Mouse (Mus musculus) intestine, postnatal 0 days (tissue): Measurements from ENCODE around the gene Gna11. TPM values are rescaled to one million over a fixed set of nuclear protein-coding genes. Genes with fewer than 3 reads are reported as not detected.

ENCODE experiments used
- ATAC-seq: fragments of 200-750 bp; cut with Nextera tagmentation; 2 replicates; pipeline ENCODE4 v1.8.0; 2017; ENCODE audit warnings: mild to moderate bottlenecking, moderate TSS enrichment, moderate library complexity
- H3K27ac ChIP-seq: fragments of 300-500 bp; sonication (generic); 2 replicates; pipeline ENCODE4 v1.5.1; 2014; ENCODE audit warnings: mild to moderate bottlenecking, low read depth, low read length, moderate library complexity
- H3K27me3 ChIP-seq: fragments of 300-500 bp; sonication (generic); replicated peaks from 2 replicates; pipeline ENCODE4 v1.6.1; 2014; ENCODE audit warnings: low read length, mixed read lengths; ENCODE audit not compliant: control insufficient read depth, insufficient read depth
- H3K36me3 ChIP-seq: fragments of 300-500 bp; sonication (generic); 2 replicates; pipeline ENCODE4 v1.6.1; 2014; ENCODE audit warnings: mild to moderate bottlenecking, moderate library complexity; ENCODE audit not compliant: control insufficient read depth, insufficient read depth
- H3K4me1 ChIP-seq: fragments of 300-500 bp; sonication (generic); replicated peaks from 2 replicates; pipeline ENCODE4 v1.6.1; 2014; ENCODE audit warnings: antibody characterized with exemption, low read length, mixed read lengths; ENCODE audit not compliant: control insufficient read depth, insufficient read depth
- H3K4me2 ChIP-seq: fragments of 300-500 bp; sonication (generic); replicated peaks from 2 replicates; pipeline ENCODE4 v1.6.1; 2014; ENCODE audit warnings: low read depth, mild to moderate bottlenecking, moderate library complexity
- H3K4me3 ChIP-seq: fragments of 300-500 bp; sonication (generic); 2 replicates; pipeline ENCODE4 v1.5.1; 2014; ENCODE audit warnings: low read depth, low read length
- H3K9ac ChIP-seq: fragments of 300-500 bp; sonication (generic); 2 replicates; pipeline ENCODE4 v1.6.1; 2014; ENCODE audit warnings: mild to moderate bottlenecking, low read depth, low read length
- H3K9me3 ChIP-seq: fragments of 300-500 bp; sonication (generic); 2 replicates; pipeline ENCODE4 v1.6.1; 2016; ENCODE audit warnings: mixed run types; ENCODE audit not compliant: control insufficient read depth
- CTCF ChIP-seq: sonication (generic); IDR thresholded peaks from 2 replicates; pipeline ENCODE4 v1.5.1; 2016; ENCODE audit warnings: low read depth, mild to moderate bottlenecking, control low read depth, antibody characterized with exemption, moderate library complexity
- WGBS: fragments of 180-500 bp; shearing (Covaris S2); extraction: QIAGEN DNeasy Blood & Tissue Kit; methylation state at CpG from one replicate; pipeline ENCODE4 v1.1.7; 2014; 5-methylcytosine and 5-hydroxymethylcytosine counted together
- polyA plus RNA-seq: library from polyadenylated mRNA; unstranded; fragments of >200 nt; fragmentation: Nextera tagmentation; extraction: Ambion mirVana; gene quantifications from 2 replicates; pipeline ENCODE4 v1.2.1, GENCODE M21; 2015

Gene Gna11
- polyA plus RNA-seq, 1 experiment from 2014 or later: 188 TPM

- Histone ChIP-seq H3K4me2 (peak overlapping the region; percentile 88), H3K27me3 (no peaks in the 10 kb centered on the region), H3K4me1 (peaks cover 21% of the 10 kb centered on the region), H3K36me3 (peaks cover 37% of the 10 kb centered on the region), H3K4me3 (peak overlapping the region; percentile 80), H3K27ac (peak overlapping the region; percentile 55), H3K9ac (peak overlapping the region; percentile 84), H3K9me3 (no peaks in the 10 kb centered on the region)
- ATAC-seq: no peak
- TF ChIP-seq CTCF: no peak
- 51% methylated on average over 6 of the region's 6 CpGs for WGBS
These were observed 49.8 kb downstream of the Gna11 start for GRCm38 (mm10) chr10:81495151-81495550.

GRCm38 (mm10) chr10:81494260-81495041 lies 50.5 kb downstream of the Gna11 start:
- 45% methylated on average over 11 of the region's 11 CpGs for WGBS
- no peaks in the 10 kb centered on the region for H3K9me3 ChIP-seq
- peak overlapping the region; percentile 84; the same call in 1 of the 2 replicates for H3K9ac ChIP-seq
- H3K4me3 ChIP-seq: peak overlapping the region; percentile 80; the same call in 1 of the 2 replicates
- no peaks in the 10 kb centered on the region for H3K27me3 ChIP-seq
- no peak for TF ChIP-seq CTCF
- peak overlapping the region; percentile 88 for H3K4me2 ChIP-seq
- H3K4me1 ChIP-seq: peaks cover 21% of the 10 kb centered on the region
- peak overlapping the region; percentile 73 for H3K27ac ChIP-seq
- peaks cover 44% of the 10 kb centered on the region for H3K36me3 ChIP-seq
- ATAC-seq: peak; percentile 34

- peak; percentile 68 for TF ChIP-seq CTCF
- H3K36me3 ChIP-seq: peaks cover 51% of the 10 kb centered on the region
- H3K4me1 ChIP-seq: peaks cover 21% of the 10 kb centered on the region
- 74% methylated on average over 8 of the region's 8 CpGs for WGBS
- ATAC-seq: no peak
- H3K9me3 ChIP-seq: no peaks in the 10 kb centered on the region
- H3K4me3 ChIP-seq: no peak overlapping the region
- no peaks in the 10 kb centered on the region for H3K27me3 ChIP-seq
- H3K27ac ChIP-seq: peak overlapping the region; percentile 73
- 0 out of 2 replicates have a peak overlapping the region, but pooled peaks have one; percentile 17 for H3K9ac ChIP-seq
- H3K4me2 ChIP-seq: peak overlapping the region; percentile 88
These were observed 51.3 kb downstream of the Gna11 start for GRCm38 (mm10) chr10:81493601-81494220.

- peaks cover 61% of the 10 kb centered on the region for H3K36me3 ChIP-seq
- no peak overlapping the region; the same call in 1 of the 2 replicates for H3K27ac ChIP-seq
- peaks cover 21% of the 10 kb centered on the region for H3K4me1 ChIP-seq
- no peak for TF ChIP-seq CTCF
- no peak overlapping the region for H3K4me2 ChIP-seq
- no peaks in the 10 kb centered on the region for H3K27me3 ChIP-seq
- ATAC-seq: no peak
- no peak overlapping the region for H3K4me3 ChIP-seq
- H3K9ac ChIP-seq: no peak overlapping the region
- WGBS: 90% methylated on average over 11 of the region's 11 CpGs
- H3K9me3 ChIP-seq: no peaks in the 10 kb centered on the region
These were observed 52.3 kb downstream of the Gna11 start for GRCm38 (mm10) chr10:81492606-81493240.

- ATAC-seq: no peak
- Histone ChIP-seq H3K4me3 (no peak overlapping the region), H3K27ac (peak overlapping the region; percentile 35), H3K4me2 (no peak overlapping the region), H3K9ac (no peak overlapping the region), H3K36me3 (peaks cover 78% of the 10 kb centered on the region), H3K27me3 (no peaks in the 10 kb centered on the region), H3K4me1 (peaks cover 15% of the 10 kb centered on the region; the same call in 1 of the 2 replicates), H3K9me3 (no peaks in the 10 kb centered on the region)
- WGBS: 87% methylated on average over 9 of the region's 9 CpGs
- TF ChIP-seq CTCF: no peak
These were observed 54.0 kb downstream of the Gna11 start for GRCm38 (mm10) chr10:81491018-81491417.

- ATAC-seq: no peak
- Histone ChIP-seq H3K4me3 (no peak overlapping the region), H3K4me1 (peaks cover 8% of the 10 kb centered on the region; the same call in 1 of the 2 replicates), H3K27ac (no peak overlapping the region), H3K9me3 (no peaks in the 10 kb centered on the region), H3K9ac (no peak overlapping the region), H3K4me2 (no peak overlapping the region), H3K36me3 (peaks cover 80% of the 10 kb centered on the region), H3K27me3 (no peaks in the 10 kb centered on the region)
- 83% methylated on average over 14 of the region's 14 CpGs for WGBS
- no peak for TF ChIP-seq CTCF
These were observed 55.0 kb downstream of the Gna11 start for GRCm38 (mm10) chr10:81489941-81490340.
